Mouse (Mus musculus): Measurements from ENCODE around the gene Usp4. TPM values are rescaled to one million over a fixed set of nuclear protein-coding genes. Genes with fewer than 3 reads are reported as not detected.

Usp4 gene
- 97.5 and 104 TPM in 2 replicates for polyA plus RNA-seq (2012; rRNA removed)

- no peak for TF ChIP-seq CTCF (IDR thresholded peaks at IDR 0.05; ENCODE audit: borderline replicate concordance, insufficient read depth, low read depth, low read length)
- peak; percentile 83 for TF ChIP-seq POLR2A (IDR thresholded peaks at IDR 0.05; ENCODE audit: borderline replicate concordance, insufficient read depth, low read length)
- Histone ChIP-seq H3K4me3 (replicated peaks; ENCODE audit: insufficient read depth, low read depth, low read length) (peak within 1 kb of the TSS; percentile 96), H3K4me1 (ENCODE audit: control insufficient read depth, insufficient read depth, low read length) (no peaks in the 10 kb centered on the region), H3K27ac (ENCODE audit: insufficient read depth, low read length) (peak within 1 kb of the TSS; percentile 93), H3K27me3 (ENCODE audit: control insufficient read depth, insufficient read depth, low read length) (no peaks in the 10 kb centered on the region; the same call in 1 of the 2 replicates)
- under 1% methylated on average over 70 of the region's 75 CpGs for WGBS
- peak; percentile 87 to 90 for DNase-seq
Measured at GRCm38 (mm10) chr9:108347540-108348289, at the start of gene Usp4. Usp4 (plus strand) TSS chr9:108347853.

GRCm38 (mm10) chr9:108301853-108302252, 45.8 kb upstream of the Usp4 start:
- H3K4me3 ChIP-seq (replicated peaks; ENCODE audit: insufficient read depth, low read depth, low read length): no peak overlapping the region
- no peak for DNase-seq
- peaks cover 5% of the 10 kb centered on the region; the same call in 1 of the 2 replicates for H3K4me1 ChIP-seq (ENCODE audit: control insufficient read depth, insufficient read depth, low read length)
- H3K27ac ChIP-seq (ENCODE audit: insufficient read depth, low read length): no peak overlapping the region
- 90% methylated on average over 3 of the region's 3 CpGs for WGBS
- H3K27me3 ChIP-seq (ENCODE audit: control insufficient read depth, insufficient read depth, low read length): no peaks in the 10 kb centered on the region
- TF ChIP-seq POLR2A (IDR thresholded peaks at IDR 0.05; ENCODE audit: borderline replicate concordance, insufficient read depth, low read length): no peak
- TF ChIP-seq CTCF (IDR thresholded peaks at IDR 0.05; ENCODE audit: borderline replicate concordance, insufficient read depth, low read depth, low read length): no peak

GRCm38 (mm10) chr9:108304716-108305115, 42.9 kb upstream of the Usp4 start:
- Histone ChIP-seq H3K27ac (ENCODE audit: insufficient read depth, low read length) (no peak overlapping the region), H3K4me3 (replicated peaks; ENCODE audit: insufficient read depth, low read depth, low read length) (peak overlapping the region; percentile 86), H3K4me1 (ENCODE audit: control insufficient read depth, insufficient read depth, low read length) (peaks cover 5% of the 10 kb centered on the region; the same call in 1 of the 2 replicates), H3K27me3 (ENCODE audit: control insufficient read depth, insufficient read depth, low read length) (no peaks in the 10 kb centered on the region)
- no peak for TF ChIP-seq CTCF (IDR thresholded peaks at IDR 0.05; ENCODE audit: borderline replicate concordance, insufficient read depth, low read depth, low read length)
- no peak for TF ChIP-seq POLR2A (IDR thresholded peaks at IDR 0.05; ENCODE audit: borderline replicate concordance, insufficient read depth, low read length)
- WGBS: 82% methylated on average over 4 of the region's 4 CpGs
- no peak for DNase-seq

GRCm38 (mm10) chr9:108305170-108305569, 42.5 kb upstream of the Usp4 start:
- Histone ChIP-seq H3K4me3 (replicated peaks; ENCODE audit: insufficient read depth, low read depth, low read length) (peak overlapping the region; percentile 86), H3K4me1 (ENCODE audit: control insufficient read depth, insufficient read depth, low read length) (peaks cover 5% of the 10 kb centered on the region; the same call in 1 of the 2 replicates), H3K27ac (ENCODE audit: insufficient read depth, low read length) (peak overlapping the region; percentile 69), H3K27me3 (ENCODE audit: control insufficient read depth, insufficient read depth, low read length) (no peaks in the 10 kb centered on the region)
- no peak for DNase-seq
- TF ChIP-seq POLR2A (IDR thresholded peaks at IDR 0.05; ENCODE audit: borderline replicate concordance, insufficient read depth, low read length) (no peak), CTCF (IDR thresholded peaks at IDR 0.05; ENCODE audit: borderline replicate concordance, insufficient read depth, low read depth, low read length) (no peak)
- 0% methylated on average over 1 of the region's 1 CpGs for WGBS

- Histone ChIP-seq H3K27ac (ENCODE audit: insufficient read depth, low read length) (peak within 1 kb of the TSS; percentile 84), H3K4me1 (ENCODE audit: control insufficient read depth, insufficient read depth, low read length) (peaks cover 5% of the 10 kb centered on the region; the same call in 1 of the 2 replicates), H3K27me3 (ENCODE audit: control insufficient read depth, insufficient read depth, low read length) (no peaks in the 10 kb centered on the region), H3K4me3 (replicated peaks; ENCODE audit: insufficient read depth, low read depth, low read length) (peak within 1 kb of the TSS; percentile 97)
- TF ChIP-seq CTCF (IDR thresholded peaks at IDR 0.05; ENCODE audit: borderline replicate concordance, insufficient read depth, low read depth, low read length): no peak
- TF ChIP-seq POLR2A (IDR thresholded peaks at IDR 0.05; ENCODE audit: borderline replicate concordance, insufficient read depth, low read length): peak; percentile 96
- WGBS: 0% methylated on average over 80 of the region's 81 CpGs
- DNase-seq: peak; percentile 98 to 100
Measured at GRCm38 (mm10) chr9:108305629-108306520, 41.8 kb upstream of the Usp4 start, which contains the start of the genes Rhoa and Tcta. Rhoa (plus strand) TSS chr9:108306129. Tcta (minus strand) TSS chr9:108306160.

GRCm38 (mm10) chr9:108306571-108306980, 41.1 kb upstream of the Usp4 start:
- Histone ChIP-seq H3K4me1 (ENCODE audit: control insufficient read depth, insufficient read depth, low read length) (peaks cover 5% of the 10 kb centered on the region; the same call in 1 of the 2 replicates), H3K27me3 (ENCODE audit: control insufficient read depth, insufficient read depth, low read length) (no peaks in the 10 kb centered on the region), H3K27ac (ENCODE audit: insufficient read depth, low read length) (peak overlapping the region; percentile 84), H3K4me3 (replicated peaks; ENCODE audit: insufficient read depth, low read depth, low read length) (peak overlapping the region; percentile 97)
- TF ChIP-seq CTCF (IDR thresholded peaks at IDR 0.05; ENCODE audit: borderline replicate concordance, insufficient read depth, low read depth, low read length): no peak
- WGBS: under 1% methylated on average over 44 of the region's 51 CpGs
- peak in 1 of 2 experiments; percentile 76 for DNase-seq

- no peak for DNase-seq
- Histone ChIP-seq H3K4me1 (ENCODE audit: control insufficient read depth, insufficient read depth, low read length) (peaks cover 5% of the 10 kb centered on the region; the same call in 1 of the 2 replicates), H3K4me3 (replicated peaks; ENCODE audit: insufficient read depth, low read depth, low read length) (peak overlapping the region; percentile 97), H3K27me3 (ENCODE audit: control insufficient read depth, insufficient read depth, low read length) (no peaks in the 10 kb centered on the region), H3K27ac (ENCODE audit: insufficient read depth, low read length) (no peak overlapping the region; the same call in 1 of the 2 replicates)
- 3% methylated on average over 12 of the region's 12 CpGs for WGBS
- TF ChIP-seq CTCF (IDR thresholded peaks at IDR 0.05; ENCODE audit: borderline replicate concordance, insufficient read depth, low read depth, low read length) (no peak), POLR2A (IDR thresholded peaks at IDR 0.05; ENCODE audit: borderline replicate concordance, insufficient read depth, low read length) (no peak)
Measured at GRCm38 (mm10) chr9:108307021-108307807, 40.4 kb upstream of the Usp4 start.
